Mouse (Mus musculus) intestine, postnatal 0 days (tissue): ENCODE data around the gene Olfr165. TPM values are rescaled to one million over a fixed set of nuclear protein-coding genes. Genes with fewer than 3 reads are reported as not detected.
A peak's percentile ranks its signal among the peaks of the same experiment; 100 is the strongest.
"Not testable (repeated sequence)": the region's sequence is repeated elsewhere in the genome, so short reads cannot be mapped to it uniquely, and the experiment has no call there.

Experiments used
- ATAC-seq: fragments of 200-750 bp; cut with Nextera tagmentation; 2 replicates; pipeline ENCODE4 v1.8.0; 2017; ENCODE audit warnings: mild to moderate bottlenecking, moderate TSS enrichment, moderate library complexity
- H3K27ac ChIP-seq: fragments of 300-500 bp; sonication (generic); 2 replicates; pipeline ENCODE4 v1.5.1; 2014; ENCODE audit warnings: mild to moderate bottlenecking, low read depth, low read length, moderate library complexity
- H3K27me3 ChIP-seq: fragments of 300-500 bp; sonication (generic); replicated peaks from 2 replicates; pipeline ENCODE4 v1.6.1; 2014; ENCODE audit warnings: low read length, mixed read lengths; ENCODE audit not compliant: control insufficient read depth, insufficient read depth
- H3K36me3 ChIP-seq: fragments of 300-500 bp; sonication (generic); 2 replicates; pipeline ENCODE4 v1.6.1; 2014; ENCODE audit warnings: mild to moderate bottlenecking, moderate library complexity; ENCODE audit not compliant: control insufficient read depth, insufficient read depth
- H3K4me1 ChIP-seq: fragments of 300-500 bp; sonication (generic); replicated peaks from 2 replicates; pipeline ENCODE4 v1.6.1; 2014; ENCODE audit warnings: antibody characterized with exemption, low read length, mixed read lengths; ENCODE audit not compliant: control insufficient read depth, insufficient read depth
- H3K4me2 ChIP-seq: fragments of 300-500 bp; sonication (generic); replicated peaks from 2 replicates; pipeline ENCODE4 v1.6.1; 2014; ENCODE audit warnings: low read depth, mild to moderate bottlenecking, moderate library complexity
- H3K4me3 ChIP-seq: fragments of 300-500 bp; sonication (generic); 2 replicates; pipeline ENCODE4 v1.5.1; 2014; ENCODE audit warnings: low read depth, low read length
- H3K9ac ChIP-seq: fragments of 300-500 bp; sonication (generic); 2 replicates; pipeline ENCODE4 v1.6.1; 2014; ENCODE audit warnings: mild to moderate bottlenecking, low read depth, low read length
- H3K9me3 ChIP-seq: fragments of 300-500 bp; sonication (generic); 2 replicates; pipeline ENCODE4 v1.6.1; 2016; ENCODE audit warnings: mixed run types; ENCODE audit not compliant: control insufficient read depth
- CTCF ChIP-seq: sonication (generic); IDR thresholded peaks from 2 replicates; pipeline ENCODE4 v1.5.1; 2016; ENCODE audit warnings: low read depth, mild to moderate bottlenecking, control low read depth, antibody characterized with exemption, moderate library complexity
- WGBS: fragments of 180-500 bp; shearing (Covaris S2); extraction: QIAGEN DNeasy Blood & Tissue Kit; methylation state at CpG from one replicate; pipeline ENCODE4 v1.1.7; 2014; 5-methylcytosine and 5-hydroxymethylcytosine counted together
- polyA plus RNA-seq: library from polyadenylated mRNA; unstranded; fragments of >200 nt; fragmentation: Nextera tagmentation; extraction: Ambion mirVana; gene quantifications from 2 replicates; pipeline ENCODE4 v1.2.1, GENCODE M21; 2015

Olfr165 gene
- polyA plus RNA-seq, result 2.3 and 2.4 TPM in 2 replicates

- H3K36me3 ChIP-seq, result no peaks in the 10 kb centered on the region
- ATAC-seq, result no peak
- H3K9ac ChIP-seq, result no peak within 1 kb of the TSS
- no peak for TF ChIP-seq CTCF
- H3K27me3 ChIP-seq, result no peaks in the 10 kb centered on the region
- H3K27ac ChIP-seq, result no peak within 1 kb of the TSS
- no peaks in the 10 kb centered on the region for H3K4me1 ChIP-seq
- no peak within 1 kb of the TSS for H3K4me3 ChIP-seq
- H3K9me3 ChIP-seq, result no peaks in the 10 kb centered on the region
- no peak within 1 kb of the TSS for H3K4me2 ChIP-seq
- WGBS, result 41% methylated on average over 1 of the region's 1 CpGs
These were observed at the start of gene Olfr165 for GRCm38 (mm10) chr16:19423034-19423433. Gene Olfr165 (minus strand): TSS chr16:19423134.

GRCm38 (mm10) chr16:19464365-19464764 lies 41.4 kb upstream of the Olfr165 start:
- no peak for TF ChIP-seq CTCF
- Histone ChIP-seq H3K9me3 (no peaks in the 10 kb centered on the region), H3K36me3 (no peaks in the 10 kb centered on the region), H3K4me1 (no peaks in the 10 kb centered on the region), H3K27ac (no peak overlapping the region), H3K4me2 (no peak overlapping the region), H3K27me3 (no peaks in the 10 kb centered on the region), H3K9ac (no peak overlapping the region), H3K4me3 (no peak overlapping the region)
- ATAC-seq, result peak; percentile 87
- WGBS, result 75% methylated on average over 1 of the region's 1 CpGs

GRCm38 (mm10) chr16:19458741-19459140 lies 35.8 kb upstream of the Olfr165 start:
- H3K9ac ChIP-seq, ATAC-seq, H3K27me3 ChIP-seq, H3K4me2 ChIP-seq, H3K9me3 ChIP-seq, H3K4me3 ChIP-seq, H3K4me1 ChIP-seq, H3K27ac ChIP-seq, H3K36me3 ChIP-seq: not testable (repeated sequence)
- WGBS, result 60% methylated on average over 4 of the region's 4 CpGs

GRCm38 (mm10) chr16:19387984-19388383 lies 35.0 kb downstream of the Olfr165 start:
- Histone ChIP-seq H3K36me3 (no peaks in the 10 kb centered on the region), H3K27me3 (no peaks in the 10 kb centered on the region), H3K9ac (no peak overlapping the region), H3K9me3 (no peaks in the 10 kb centered on the region), H3K4me3 (no peak overlapping the region), H3K4me2 (no peak overlapping the region), H3K27ac (no peak overlapping the region), H3K4me1 (no peaks in the 10 kb centered on the region)
- TF ChIP-seq CTCF, result no peak
- no peak for ATAC-seq
- WGBS, result 55% methylated on average over 3 of the region's 3 CpGs

Other genes with a start within 250 kb of the Olfr165 start
- not detected in 2 replicates for gene Olfr164, start 109.1 kb downstream of the Olfr165 start, polyA plus RNA-seq
- gene Olfr166, start 60.6 kb upstream of the Olfr165 start, polyA plus RNA-seq, result not detected in 2 replicates
- not detected in 2 replicates for gene Olfr167, start 99.1 kb upstream of the Olfr165 start, polyA plus RNA-seq
- not detected in 2 replicates for gene Olfr168, start 112.4 kb upstream of the Olfr165 start, polyA plus RNA-seq
- not detected in 2 replicates for gene Olfr169, start 148.7 kb upstream of the Olfr165 start, polyA plus RNA-seq
- not detected in 2 replicates for gene Olfr170, start 188.7 kb upstream of the Olfr165 start, polyA plus RNA-seq
- gene Olfr171, start 206.8 kb upstream of the Olfr165 start, polyA plus RNA-seq, result not detected in 2 replicates